Mouse (Mus musculus) stomach, adult 2 months (tissue): ENCODE measurements around the gene Acss3. TPM values are rescaled to one million over a fixed set of nuclear protein-coding genes. Genes with fewer than 3 reads are reported as not detected.

ENCODE experiments used
- polyA plus RNA-seq: library from polyadenylated mRNA; depleted of rRNA; stranded (reverse); fragments of >200 nt; gene quantifications from 2 replicates; pipeline ENCODE4 v1.2.3, GENCODE M21; 2012; rRNA removed

Gene Acss3
- polyA plus RNA-seq, result 0.03 and 0.09 TPM in 2 replicates

DNA sequence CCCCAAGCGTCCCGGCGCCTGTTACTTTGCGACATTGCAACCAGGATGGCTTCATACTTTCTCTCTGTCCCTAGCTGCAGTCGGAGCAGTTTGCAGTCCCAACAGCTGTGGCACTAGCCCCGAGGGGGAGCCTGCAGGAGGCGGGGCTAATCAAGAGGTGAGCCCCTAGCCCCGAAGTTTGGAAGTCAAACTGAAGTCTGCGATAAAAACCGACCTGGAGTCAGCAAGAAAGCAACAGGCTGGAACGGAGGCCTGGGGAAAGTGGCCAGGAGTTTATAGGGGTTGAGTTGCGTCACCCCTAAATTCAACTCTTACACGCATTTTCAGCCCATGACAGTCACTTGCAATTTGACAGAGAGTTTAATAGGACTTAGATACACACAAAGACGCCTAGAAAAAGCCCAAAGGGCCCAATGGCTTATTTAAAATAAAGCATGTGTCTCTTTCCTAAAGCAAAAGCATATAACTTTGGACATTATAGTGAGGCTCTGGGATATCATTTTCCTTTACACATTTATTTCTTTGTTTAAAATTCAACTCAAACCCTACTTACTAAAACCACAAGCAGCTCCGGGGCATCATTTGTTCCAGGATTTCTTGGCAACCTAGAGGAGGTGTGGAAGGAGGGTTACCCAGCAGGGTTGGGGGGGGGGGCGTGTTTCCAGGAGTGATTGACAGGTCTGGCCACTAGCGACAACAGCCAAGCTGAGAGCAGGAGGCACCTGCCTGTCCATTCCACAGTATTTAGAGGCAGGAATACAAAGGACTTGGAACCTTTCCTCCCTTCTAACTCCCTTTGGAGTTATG, at the start of gene Acss3:
Gene Acss3, minus strand, starts transcription at position 140 of the 807 bp plus-strand sequence.

Other genes with a start within 250 kb of the Acss3 start
- not detected in 2 replicates for gene Lin7a, start 148.0 kb upstream of the Acss3 start, polyA plus RNA-seq